Mouse (Mus musculus): Measurements from ENCODE around the gene Gprc5a.

DNA sequence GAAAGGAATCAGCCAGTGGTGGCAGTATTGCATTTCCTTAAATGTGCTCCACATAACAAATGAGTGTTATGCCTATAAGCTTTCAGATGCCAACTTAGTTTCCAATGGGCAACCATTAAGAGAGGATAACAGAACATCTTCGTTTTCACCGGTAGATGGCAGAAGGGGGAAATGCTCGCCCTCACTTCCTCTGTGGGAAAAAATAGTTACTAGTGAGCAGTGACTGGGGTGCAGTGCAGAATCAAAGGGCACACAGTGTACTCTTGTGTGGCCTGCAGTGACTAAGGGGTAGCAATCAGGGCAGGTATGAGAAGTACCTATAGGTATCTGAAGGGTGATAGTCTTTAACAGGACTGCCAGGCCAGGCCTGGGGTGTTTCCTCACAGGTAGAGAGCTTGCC is 39.2 kb upstream of the Gprc5a start:
- TF ChIP-seq CTCF (IDR thresholded peaks at IDR 0.05; ENCODE audit: borderline replicate concordance, insufficient read depth, low read length), result no peak
- no peak for TF ChIP-seq POLR2A (IDR thresholded peaks at IDR 0.05; ENCODE audit: low read depth, low read length)

All from embryonic fibroblast, embryonic 13.5 days (primary cell).